Mouse (Mus musculus) embryonic fibroblast, embryonic 13.5 days (primary cell): ENCODE measurements at regions not wholly inside any gene's neighbourhood (a gene's known extent, or its start where the extent isn't known, plus 50 kb on each side); places are given as distances from the start of the nearest gene placed in this dataset.

Source experiments
- H3K27ac ChIP-seq: 2 replicates; pipeline ENCODE4 v1.5.1; 2012; ENCODE audit warnings: low read length, control low read depth, inconsistent platforms; ENCODE audit not compliant: insufficient read depth
- H3K4me1 ChIP-seq: 2 replicates; pipeline ENCODE4 v1.6.1; 2011; ENCODE audit warnings: low read length; ENCODE audit not compliant: control insufficient read depth, insufficient read depth
- H3K4me3 ChIP-seq: 2 replicates; pipeline ENCODE4 v1.5.1; 2011; ENCODE audit warnings: mild to moderate bottlenecking, control low read depth, low read length; ENCODE audit not compliant: insufficient read depth
- CTCF ChIP-seq: IDR thresholded peaks from 2 replicates; pipeline ENCODE4 v1.5.1; 2011; ENCODE audit warnings: mild to moderate bottlenecking, control low read depth, low read length, moderate library complexity, borderline replicate concordance; ENCODE audit not compliant: insufficient read depth
- POLR2A ChIP-seq: IDR thresholded peaks from 2 replicates; pipeline ENCODE4 v1.6.1; 2011; ENCODE audit warnings: low read depth, mild to moderate bottlenecking, control low read depth, low read length, moderate library complexity

DNA sequence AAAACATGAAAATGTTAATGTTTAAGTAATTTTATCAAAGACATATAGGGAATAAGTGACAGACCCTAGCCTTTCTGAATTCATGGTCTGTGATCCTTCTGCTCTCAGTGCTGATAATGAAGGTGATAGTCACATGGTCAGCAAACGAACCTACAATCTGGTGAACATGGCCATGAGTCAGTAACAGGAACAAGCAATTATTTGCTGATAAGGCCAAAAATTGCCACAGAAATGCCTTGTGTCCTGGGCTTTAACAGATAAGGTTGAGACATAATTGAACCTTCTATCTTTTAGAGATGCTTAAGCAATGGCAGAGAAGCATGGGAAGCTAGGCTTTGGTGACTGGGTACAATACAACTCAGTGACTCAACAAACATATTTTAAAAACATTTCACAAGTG lies 69.2 kb upstream of the Rgs1 start:
- Histone ChIP-seq H3K27ac (no peak overlapping the region), H3K4me1 (no peaks in the 10 kb centered on the region), H3K4me3 (no peak overlapping the region)
- no peak for TF ChIP-seq POLR2A
- TF ChIP-seq CTCF = no peak

DNA sequence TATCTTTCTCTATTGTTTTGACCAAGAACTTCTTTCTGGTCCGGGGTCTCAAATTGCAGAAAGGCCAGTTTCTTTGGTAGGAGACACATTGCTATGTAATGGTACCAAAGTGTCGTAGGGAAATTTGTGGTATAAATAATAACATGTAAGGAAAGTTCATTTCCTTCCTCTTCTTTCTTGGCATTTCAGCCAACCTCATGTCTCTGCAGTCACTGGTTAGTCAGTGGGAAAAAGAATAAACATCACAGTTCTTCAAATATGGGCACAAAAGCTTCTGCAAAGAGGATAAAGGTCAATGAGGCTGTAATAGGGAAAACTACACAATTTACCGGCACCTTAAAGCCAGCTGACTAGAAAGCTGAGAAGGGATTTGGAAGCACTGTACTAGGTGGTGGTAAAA lies 68.5 kb upstream of the Rgs1 start:
- Histone ChIP-seq H3K4me3 (no peak overlapping the region), H3K4me1 (no peaks in the 10 kb centered on the region), H3K27ac (no peak overlapping the region)
- TF ChIP-seq CTCF (no peak), POLR2A (no peak)

DNA sequence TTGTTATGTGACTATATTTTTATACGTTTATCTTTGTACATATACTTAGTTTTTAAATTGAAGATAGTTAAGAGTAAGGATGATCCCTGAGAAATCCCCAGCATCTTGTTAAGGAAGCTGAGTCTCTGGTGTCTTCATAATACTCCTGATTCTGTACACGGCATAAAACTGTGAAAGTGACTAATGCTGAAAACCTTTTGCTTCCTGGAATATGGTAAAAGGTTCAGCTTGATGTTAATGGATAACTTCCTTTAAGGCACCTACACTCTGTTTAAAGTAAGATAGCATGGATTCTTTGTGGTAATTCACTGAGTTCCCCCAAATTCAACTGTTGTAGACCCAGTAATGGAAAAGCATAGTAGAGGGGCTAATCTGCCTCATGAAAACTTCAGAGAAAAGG lies 67.2 kb upstream of the Rgs1 start:
- H3K4me1 ChIP-seq = no peaks in the 10 kb centered on the region
- TF ChIP-seq POLR2A (no peak), CTCF (no peak)
- no peak overlapping the region for H3K4me3 ChIP-seq
- no peak overlapping the region for H3K27ac ChIP-seq

DNA sequence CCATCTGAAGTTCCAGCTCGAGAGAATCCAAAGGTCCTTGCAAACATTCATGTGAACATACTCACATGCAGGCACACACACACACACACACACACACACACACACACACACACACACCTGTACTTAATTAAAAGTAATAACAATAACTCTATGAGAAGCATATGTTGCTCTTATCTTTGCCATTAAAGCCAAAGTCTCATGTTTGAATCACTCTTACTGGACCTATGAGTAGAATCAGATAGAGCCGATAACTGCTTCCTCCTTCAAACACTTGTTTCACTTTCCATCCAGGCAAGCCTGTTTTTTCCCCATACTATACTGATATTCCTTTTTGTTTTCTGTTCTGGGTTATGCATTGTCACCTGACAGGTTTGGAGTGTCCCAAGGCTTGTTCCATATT lies 65.3 kb upstream of the Rgs1 start:
- no peak overlapping the region for H3K27ac ChIP-seq
- H3K4me3 ChIP-seq = no peak overlapping the region
- H3K4me1 ChIP-seq = no peaks in the 10 kb centered on the region
- TF ChIP-seq POLR2A (no peak), CTCF (no peak)

DNA sequence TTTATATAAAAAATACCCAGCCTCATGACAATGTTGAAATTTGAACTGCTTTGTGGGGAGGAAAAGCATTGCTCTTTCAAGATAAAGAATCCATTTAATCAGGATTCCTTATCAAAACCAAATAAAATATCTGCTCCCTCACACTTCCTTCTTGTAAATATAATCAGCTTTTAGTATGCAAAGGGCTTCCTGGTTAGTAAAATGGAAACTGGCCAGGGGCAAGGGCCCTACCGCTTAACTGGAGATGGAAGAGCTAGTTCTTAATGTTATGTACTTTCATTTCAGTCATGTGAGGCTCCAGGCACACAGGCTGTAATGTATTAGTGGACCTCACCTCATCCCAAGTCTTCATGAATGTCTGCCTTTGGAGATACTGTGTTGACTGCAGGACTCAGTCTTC lies 64.3 kb upstream of the Rgs1 start:
- Histone ChIP-seq H3K4me1 (no peaks in the 10 kb centered on the region), H3K27ac (no peak overlapping the region), H3K4me3 (no peak overlapping the region)
- TF ChIP-seq CTCF (no peak), POLR2A (no peak)

DNA sequence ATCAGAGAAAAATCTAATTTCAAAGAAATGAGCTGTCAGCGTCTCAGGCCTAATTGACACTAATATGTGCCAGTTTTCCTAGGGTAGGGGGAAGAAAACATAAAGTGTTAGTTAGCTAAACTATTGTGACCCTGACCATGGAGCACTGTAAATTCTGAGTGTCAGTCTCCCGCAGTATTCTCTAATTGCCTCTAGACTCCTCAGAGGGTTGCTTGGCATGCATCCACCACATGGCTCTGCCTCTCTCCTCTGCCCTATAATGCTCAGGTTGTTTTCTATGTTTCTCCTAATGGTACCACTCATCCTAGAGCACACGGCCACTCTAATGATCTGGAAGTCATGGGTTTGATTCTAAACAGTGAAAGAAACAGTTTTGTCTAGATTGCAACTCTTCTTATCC lies 60.9 kb upstream of the Rgs1 start:
- TF ChIP-seq CTCF = no peak
- no peak for TF ChIP-seq POLR2A
- no peaks in the 10 kb centered on the region for H3K4me1 ChIP-seq
- no peak overlapping the region for H3K4me3 ChIP-seq
- no peak overlapping the region for H3K27ac ChIP-seq

DNA sequence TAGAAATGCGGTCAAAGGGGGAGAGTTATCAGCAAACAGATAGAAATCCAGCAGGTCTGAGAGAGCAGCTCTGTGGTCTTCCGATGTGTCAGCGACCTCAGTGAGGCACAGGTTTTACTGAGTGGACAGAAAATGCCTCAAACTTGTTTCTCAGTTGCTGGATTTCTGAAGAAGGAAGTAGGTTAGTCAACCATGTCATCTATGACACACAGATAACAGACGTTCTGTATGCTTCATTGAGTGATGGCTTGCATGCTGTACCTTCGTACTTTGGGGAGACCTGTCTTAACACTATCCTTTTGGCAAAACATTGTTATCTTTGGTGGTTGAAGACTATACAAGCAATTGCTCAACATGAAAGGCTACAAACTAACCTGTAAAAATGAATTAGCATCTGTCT lies 59.3 kb upstream of the Rgs1 start:
- H3K4me3 ChIP-seq = no peak overlapping the region
- no peaks in the 10 kb centered on the region for H3K4me1 ChIP-seq
- TF ChIP-seq POLR2A = no peak
- TF ChIP-seq CTCF = no peak
- H3K27ac ChIP-seq = no peak overlapping the region

DNA sequence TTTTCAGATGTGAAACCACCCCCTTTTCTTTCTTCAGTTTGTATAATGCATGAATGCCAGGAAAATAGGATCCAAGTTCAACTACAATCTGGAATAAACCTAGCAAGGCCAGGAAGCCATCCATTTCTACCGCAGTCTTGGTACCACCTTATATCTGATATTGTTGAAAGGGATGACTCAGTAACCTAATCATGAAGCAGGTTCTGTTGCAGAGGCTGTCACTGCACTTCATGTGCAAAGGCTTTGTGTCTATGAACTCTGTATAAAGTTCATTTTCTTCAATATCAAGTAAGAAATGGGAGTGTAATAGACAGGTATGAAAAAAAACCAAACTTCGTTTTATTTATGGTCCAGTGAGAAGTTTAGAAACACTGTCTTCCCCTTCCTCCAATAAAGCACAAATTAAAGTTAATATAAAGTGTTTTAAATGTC lies 58.8 kb upstream of the Rgs1 start:
- Histone ChIP-seq H3K4me1 (no peaks in the 10 kb centered on the region), H3K4me3 (no peak overlapping the region), H3K27ac (no peak overlapping the region)
- TF ChIP-seq POLR2A = no peak

DNA sequence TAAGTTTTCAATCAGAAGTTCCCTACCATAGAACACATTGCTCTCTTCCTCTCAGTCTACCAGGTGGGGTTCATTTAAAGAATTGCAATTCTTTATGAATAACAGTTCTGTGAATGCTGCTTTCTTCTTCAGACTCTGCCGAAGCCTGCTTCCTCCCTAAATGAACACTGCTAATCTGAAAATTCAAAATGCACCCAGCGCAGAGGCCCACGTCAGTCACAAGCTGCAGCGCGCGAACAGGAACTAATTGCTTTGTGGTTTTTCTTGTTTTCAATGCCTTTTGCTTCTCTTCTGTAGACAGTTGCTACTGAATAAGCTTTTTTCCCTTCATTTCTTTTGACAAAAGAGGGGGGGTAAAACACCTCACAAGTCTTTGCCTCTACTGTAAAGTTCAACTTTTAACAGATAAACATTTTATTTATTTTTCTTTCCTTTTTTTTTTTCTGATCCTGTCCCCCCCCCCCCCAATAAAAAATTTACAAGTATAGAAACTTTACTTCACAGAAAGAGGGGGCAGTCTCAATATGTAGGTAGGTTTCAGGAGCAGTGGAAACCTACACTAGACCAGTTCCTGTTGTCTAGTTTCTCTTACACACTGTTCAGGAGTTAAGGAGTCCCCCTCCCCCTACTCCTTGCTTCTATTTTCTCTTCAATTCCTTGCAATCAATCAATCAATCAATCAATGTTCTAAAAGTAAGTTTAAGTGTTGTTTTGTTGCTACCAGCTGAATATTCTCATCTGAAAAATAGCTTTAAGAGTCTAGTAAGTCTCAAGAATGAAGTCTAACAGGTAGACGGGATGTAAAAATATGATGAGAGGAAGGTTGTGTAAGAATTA lies 58.2 kb upstream of the Rgs1 start:
- H3K4me3 ChIP-seq = no peak overlapping the region
- TF ChIP-seq POLR2A (no peak), CTCF (no peak)
- H3K4me1 ChIP-seq = no peaks in the 10 kb centered on the region
- no peak overlapping the region for H3K27ac ChIP-seq

DNA sequence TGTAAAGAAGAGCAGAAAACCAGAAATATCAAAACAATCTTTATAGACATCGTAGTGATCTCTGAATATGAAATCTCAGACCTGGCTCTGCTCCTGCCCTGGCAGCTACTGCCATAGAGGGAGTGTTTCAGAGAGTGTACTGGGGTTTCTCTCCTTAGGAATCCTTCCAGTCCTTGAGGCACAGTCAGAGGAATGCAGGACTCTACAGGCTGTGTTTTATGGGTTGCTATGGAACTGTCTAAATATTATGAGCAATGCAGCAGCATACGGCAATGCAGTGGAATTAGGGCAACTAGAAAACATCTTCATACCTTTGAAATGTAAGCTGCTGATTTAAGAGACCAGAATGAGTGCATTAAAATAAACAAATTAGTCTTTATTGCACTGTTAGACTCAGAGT lies 57.2 kb upstream of the Rgs1 start:
- H3K4me1 ChIP-seq = no peaks in the 10 kb centered on the region
- TF ChIP-seq POLR2A (no peak), CTCF (no peak)

More for the DNA sequence above, 57.2 kb upstream of the Rgs1 start:
- H3K27ac ChIP-seq = no peak overlapping the region
- H3K4me3 ChIP-seq = no peak overlapping the region
